Mouse (Mus musculus): Measurements from ENCODE around the gene Fshb.

Gene Fshb

GRCm38 (mm10) chr2:107059556-107059955 lies at the start of gene Fshb:
Gene Fshb, minus strand, starts transcription at chr2:107059656.
- in situ Hi-C loops (cut with MseI, MboI): no loop called here

- in situ Hi-C loops (cut with MseI, MboI): no loop called here
These were observed 24.8 kb upstream of the Fshb start for GRCm38 (mm10) chr2:107084256-107084655.

DNA sequence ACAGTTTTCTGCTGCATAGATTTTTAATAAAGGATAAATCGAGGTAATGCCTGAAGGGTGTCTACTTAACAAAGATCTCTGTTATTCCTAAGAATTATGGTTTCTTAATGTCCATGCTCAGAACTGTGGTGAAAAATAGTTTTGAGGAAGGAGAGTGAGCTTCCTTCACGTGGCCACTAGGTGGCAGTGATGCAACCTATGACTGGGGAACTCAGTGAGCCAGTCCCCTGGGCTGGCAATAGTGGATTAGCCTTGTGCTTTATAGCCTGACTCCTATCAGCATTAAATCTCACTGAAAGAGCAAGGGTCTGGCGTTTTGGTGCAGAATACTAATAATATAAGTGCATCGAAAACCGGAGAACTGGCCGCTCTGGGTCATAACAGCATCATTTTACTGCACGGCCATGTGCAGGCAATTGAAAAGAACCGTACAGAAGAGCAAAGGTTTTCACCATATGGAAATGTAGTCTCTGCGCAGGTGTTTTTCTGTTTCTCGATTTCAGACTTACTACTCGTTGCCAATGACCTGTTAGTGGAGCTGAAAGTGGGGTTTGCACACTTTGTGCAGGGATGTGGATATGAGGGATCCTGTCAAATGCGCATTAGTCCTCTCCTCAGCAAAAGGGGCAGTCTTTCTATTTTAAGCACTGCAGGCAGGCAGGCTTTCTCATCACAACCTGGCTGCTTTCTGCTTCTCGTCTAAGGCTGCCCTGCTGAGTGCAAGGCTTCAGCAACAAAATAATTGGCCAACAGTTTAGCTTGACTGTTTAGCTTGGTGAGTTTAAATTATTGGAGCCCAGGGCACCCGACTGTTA lies 23.8 kb upstream of the Fshb start:
- in situ Hi-C loops (cut with MseI, MboI): no loop called here

- in situ Hi-C loops (cut with MseI, MboI): no loop called here
These were observed 3.8 kb upstream of the Fshb start for GRCm38 (mm10) chr2:107063260-107063659.

- in situ Hi-C loops (cut with MseI, MboI): no loop called here
These were observed 13.5 kb downstream of the Fshb start for GRCm38 (mm10) chr2:107045955-107046354.

- in situ Hi-C loops (cut with MseI, MboI): no loop called here
These were observed 18.6 kb downstream of the Fshb start for GRCm38 (mm10) chr2:107040816-107041215.

DNA sequence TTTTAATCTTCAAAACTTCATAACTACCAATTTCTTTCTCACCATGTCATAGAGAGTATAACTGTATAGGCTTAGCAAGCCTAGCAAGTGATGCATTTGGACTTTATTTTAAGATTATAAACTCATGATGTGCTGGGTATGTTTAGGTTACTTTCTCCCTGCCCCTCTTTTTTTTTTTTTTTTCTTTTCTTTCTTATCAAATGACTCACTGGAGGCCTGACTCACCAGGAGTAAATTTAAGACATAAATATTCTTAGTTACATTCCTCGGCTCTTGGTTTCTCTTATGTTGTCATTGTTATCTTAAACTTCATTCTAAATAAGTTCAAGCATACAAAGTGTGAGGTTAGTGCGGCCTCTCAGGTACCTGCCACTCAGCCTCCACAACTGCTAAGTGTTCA lies 23.5 kb downstream of the Fshb start:
- in situ Hi-C loops (cut with MseI, MboI): no loop called here

GRCm38 (mm10) chr2:107024694-107025093 lies 34.8 kb downstream of the Fshb start:
- in situ Hi-C loops (cut with MseI, MboI): no loop called here

GRCm38 (mm10) chr2:107022713-107023112 lies 36.7 kb downstream of the Fshb start:
- in situ Hi-C loops (cut with MseI, MboI): no loop called here

- in situ Hi-C loops (cut with MseI, MboI): no loop called here
These were observed 40.1 kb downstream of the Fshb start for GRCm38 (mm10) chr2:107019331-107019730.

GRCm38 (mm10) chr2:107013161-107013560 lies 46.3 kb downstream of the Fshb start:
- in situ Hi-C loops (cut with MseI, MboI): no loop called here

DNA sequence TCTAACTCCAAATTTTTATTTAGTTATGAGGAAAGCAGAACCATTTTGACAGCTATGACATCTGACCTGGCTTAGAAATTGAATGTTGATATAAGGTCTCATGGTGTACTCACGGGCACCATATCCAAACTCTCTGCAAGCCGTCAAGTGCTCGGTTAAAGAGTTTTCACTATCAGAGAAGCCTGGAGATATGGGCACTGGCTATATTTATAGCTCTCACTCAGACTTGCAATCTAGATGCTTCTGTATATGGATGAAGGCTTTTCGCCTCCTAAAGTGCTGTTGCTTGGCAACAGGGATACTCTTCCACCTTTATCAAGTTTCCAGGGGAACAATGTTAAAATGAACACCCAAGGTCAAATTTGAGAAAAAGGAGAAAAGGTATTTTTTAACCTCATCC lies 47.1 kb downstream of the Fshb start:
- in situ Hi-C loops (cut with MseI, MboI): no loop called here

- in situ Hi-C loops (cut with MseI, MboI): no loop called here
These were observed 49.3 kb downstream of the Fshb start for GRCm38 (mm10) chr2:107010160-107010559.

DNA sequence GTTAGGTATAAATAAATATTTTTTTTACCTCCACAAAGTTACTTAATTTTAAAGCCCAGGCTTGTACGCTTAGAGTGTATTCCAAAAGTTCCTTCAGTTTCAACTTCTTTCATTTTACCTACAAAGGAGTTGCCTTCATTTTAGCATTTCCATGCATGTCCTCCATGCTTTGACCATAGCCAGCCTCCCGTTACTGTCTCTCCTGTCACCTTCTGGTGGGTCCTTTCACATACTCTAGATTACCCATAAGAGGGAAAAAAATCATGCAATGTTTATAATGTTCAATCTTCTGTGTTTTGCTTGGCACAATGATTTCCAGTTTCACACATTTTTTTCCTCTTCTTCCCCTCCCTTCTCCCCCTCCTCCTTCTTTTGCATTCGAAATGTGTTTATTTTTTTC lies 53.1 kb downstream of the Fshb start:
- in situ Hi-C loops (cut with MseI, MboI): no loop called here

Measured in mouse trophoblast stem cell (cell line).